Mouse (Mus musculus): ENCODE data around the gene Hk1. TPM values are rescaled to one million over a fixed set of nuclear protein-coding genes. Genes with fewer than 3 reads are reported as not detected.
A peak's percentile ranks its signal among the peaks of the same experiment; 100 is the strongest.

The Hk1 gene
- total and polyA plus RNA-seq, 2 experiments: 1.4 to 1.6 TPM

GRCm38 (mm10) chr10:62404901-62405300 is 25.2 kb upstream of the Hk1 start:
- Histone ChIP-seq H3K27me3 (ENCODE audit: control insufficient read depth, insufficient read depth, low read length) (no peaks in the 10 kb centered on the region), H3K4me3 (ENCODE audit: insufficient read depth, low read depth, low read length) (no peak overlapping the region), H3K36me3 (ENCODE audit: control insufficient read depth, insufficient read depth, low read length) (no peaks in the 10 kb centered on the region), H3K27ac (replicated peaks; ENCODE audit: insufficient read depth, low read depth, low read length) (no peak overlapping the region), H3K9ac (ENCODE audit: low read depth, low read length) (no peak overlapping the region), H3K79me2 (ENCODE audit: control insufficient read depth, insufficient read depth, low read length) (no peaks in the 10 kb centered on the region), H3K4me1 (ENCODE audit: control insufficient read depth, insufficient read depth, low read length) (no peaks in the 10 kb centered on the region)
- 78% methylated on average over 14 of the region's 14 CpGs for WGBS
- DNase-seq (ENCODE audit: extremely low read depth, low read depth, low spot score): no peak
- TF ChIP-seq POLR2A (IDR thresholded peaks at IDR 0.05; ENCODE audit: extremely low read depth, insufficient read depth, low read length) (no peak), CTCF (IDR thresholded peaks at IDR 0.05; ENCODE audit: low read depth, low read length) (no peak)

GRCm38 (mm10) chr10:62401641-62402111 is 22.0 kb upstream of the Hk1 start:
- TF ChIP-seq POLR2A (IDR thresholded peaks at IDR 0.05; ENCODE audit: extremely low read depth, insufficient read depth, low read length) (no peak), CTCF (IDR thresholded peaks at IDR 0.05; ENCODE audit: low read depth, low read length) (no peak)
- no peak for DNase-seq (ENCODE audit: extremely low read depth, low read depth, low spot score)
- 85% methylated on average over 19 of the region's 19 CpGs for WGBS
- H3K4me3 ChIP-seq (ENCODE audit: insufficient read depth, low read depth, low read length): no peak overlapping the region
- H3K79me2 ChIP-seq (ENCODE audit: control insufficient read depth, insufficient read depth, low read length): no peaks in the 10 kb centered on the region
- H3K36me3 ChIP-seq (ENCODE audit: control insufficient read depth, insufficient read depth, low read length): no peaks in the 10 kb centered on the region
- no peaks in the 10 kb centered on the region for H3K27me3 ChIP-seq (ENCODE audit: control insufficient read depth, insufficient read depth, low read length)
- no peak overlapping the region for H3K9ac ChIP-seq (ENCODE audit: low read depth, low read length)
- H3K4me1 ChIP-seq (ENCODE audit: control insufficient read depth, insufficient read depth, low read length): no peaks in the 10 kb centered on the region
- H3K27ac ChIP-seq (replicated peaks; ENCODE audit: insufficient read depth, low read depth, low read length): no peak overlapping the region

- Histone ChIP-seq H3K27ac (replicated peaks; ENCODE audit: insufficient read depth, low read depth, low read length) (no peak overlapping the region), H3K4me1 (ENCODE audit: control insufficient read depth, insufficient read depth, low read length) (no peaks in the 10 kb centered on the region), H3K9ac (ENCODE audit: low read depth, low read length) (no peak overlapping the region), H3K27me3 (ENCODE audit: control insufficient read depth, insufficient read depth, low read length) (no peaks in the 10 kb centered on the region), H3K4me3 (ENCODE audit: insufficient read depth, low read depth, low read length) (no peak overlapping the region), H3K36me3 (ENCODE audit: control insufficient read depth, insufficient read depth, low read length) (no peaks in the 10 kb centered on the region), H3K79me2 (ENCODE audit: control insufficient read depth, insufficient read depth, low read length) (no peaks in the 10 kb centered on the region)
- WGBS: 77% methylated on average over 3 of the region's 3 CpGs
- no peak for DNase-seq (ENCODE audit: extremely low read depth, low read depth, low spot score)
- TF ChIP-seq CTCF (IDR thresholded peaks at IDR 0.05; ENCODE audit: low read depth, low read length) (no peak), POLR2A (IDR thresholded peaks at IDR 0.05; ENCODE audit: extremely low read depth, insufficient read depth, low read length) (no peak)
Observed at GRCm38 (mm10) chr10:62383011-62383410, 3.3 kb upstream of the Hk1 start.

- no peak for DNase-seq (ENCODE audit: extremely low read depth, low read depth, low spot score)
- Histone ChIP-seq H3K4me1 (ENCODE audit: control insufficient read depth, insufficient read depth, low read length) (no peaks in the 10 kb centered on the region), H3K27me3 (ENCODE audit: control insufficient read depth, insufficient read depth, low read length) (no peaks in the 10 kb centered on the region), H3K27ac (replicated peaks; ENCODE audit: insufficient read depth, low read depth, low read length) (no peak overlapping the region), H3K9ac (ENCODE audit: low read depth, low read length) (no peak overlapping the region), H3K36me3 (ENCODE audit: control insufficient read depth, insufficient read depth, low read length) (no peaks in the 10 kb centered on the region), H3K79me2 (ENCODE audit: control insufficient read depth, insufficient read depth, low read length) (no peaks in the 10 kb centered on the region), H3K4me3 (ENCODE audit: insufficient read depth, low read depth, low read length) (no peak overlapping the region)
- TF ChIP-seq POLR2A (IDR thresholded peaks at IDR 0.05; ENCODE audit: extremely low read depth, insufficient read depth, low read length): no peak
- TF ChIP-seq CTCF (IDR thresholded peaks at IDR 0.05; ENCODE audit: low read depth, low read length): peak; percentile 27; the same call in 1 of the 2 replicates
Observed at GRCm38 (mm10) chr10:62380936-62381335, 1.2 kb upstream of the Hk1 start.

GRCm38 (mm10) chr10:62358827-62359226 is 20.9 kb downstream of the Hk1 start:
- WGBS: 89% methylated on average over 7 of the region's 7 CpGs
- no peak for DNase-seq (ENCODE audit: extremely low read depth, low read depth, low spot score)
- no peak for TF ChIP-seq POLR2A (IDR thresholded peaks at IDR 0.05; ENCODE audit: extremely low read depth, insufficient read depth, low read length)
- TF ChIP-seq CTCF (IDR thresholded peaks at IDR 0.05; ENCODE audit: low read depth, low read length): peak; percentile 17; the same call in 1 of the 2 replicates

GRCm38 (mm10) chr10:62356105-62356730 is 23.5 kb downstream of the Hk1 start:
- no peaks in the 10 kb centered on the region for H3K79me2 ChIP-seq (ENCODE audit: control insufficient read depth, insufficient read depth, low read length)
- H3K27ac ChIP-seq (replicated peaks; ENCODE audit: insufficient read depth, low read depth, low read length): no peak overlapping the region
- TF ChIP-seq CTCF (IDR thresholded peaks at IDR 0.05; ENCODE audit: low read depth, low read length): no peak
- TF ChIP-seq POLR2A (IDR thresholded peaks at IDR 0.05; ENCODE audit: extremely low read depth, insufficient read depth, low read length): no peak
- DNase-seq (ENCODE audit: extremely low read depth, low read depth, low spot score): no peak
- no peak overlapping the region for H3K4me3 ChIP-seq (ENCODE audit: insufficient read depth, low read depth, low read length)
- H3K36me3 ChIP-seq (ENCODE audit: control insufficient read depth, insufficient read depth, low read length): no peaks in the 10 kb centered on the region
- no peak overlapping the region for H3K9ac ChIP-seq (ENCODE audit: low read depth, low read length)
- H3K27me3 ChIP-seq (ENCODE audit: control insufficient read depth, insufficient read depth, low read length): no peaks in the 10 kb centered on the region
- no peaks in the 10 kb centered on the region for H3K4me1 ChIP-seq (ENCODE audit: control insufficient read depth, insufficient read depth, low read length)
- 82% methylated on average over 17 of the region's 17 CpGs for WGBS

More at GRCm38 (mm10) chr10:62358827-62359226, 20.9 kb downstream of the Hk1 start:
- H3K36me3 ChIP-seq (ENCODE audit: control insufficient read depth, insufficient read depth, low read length): no peaks in the 10 kb centered on the region
- H3K27ac ChIP-seq (replicated peaks; ENCODE audit: insufficient read depth, low read depth, low read length): no peak overlapping the region
- H3K9ac ChIP-seq (ENCODE audit: low read depth, low read length): no peak overlapping the region
- H3K27me3 ChIP-seq (ENCODE audit: control insufficient read depth, insufficient read depth, low read length): no peaks in the 10 kb centered on the region
- no peak overlapping the region for H3K4me3 ChIP-seq (ENCODE audit: insufficient read depth, low read depth, low read length)
- no peaks in the 10 kb centered on the region for H3K79me2 ChIP-seq (ENCODE audit: control insufficient read depth, insufficient read depth, low read length)
- H3K4me1 ChIP-seq (ENCODE audit: control insufficient read depth, insufficient read depth, low read length): no peaks in the 10 kb centered on the region
